Mouse (Mus musculus): Measurements from ENCODE around the gene Pwp1. TPM values are rescaled to one million over a fixed set of nuclear protein-coding genes. Genes with fewer than 3 reads are reported as not detected.

Pwp1 gene
- total and polyA plus RNA-seq, 2 experiments from 2014 or later, result 56.3 to 60.9 TPM

GRCm38 (mm10) chr10:85872479-85872773 is 43.1 kb downstream of the Pwp1 start:
- Histone ChIP-seq H3K4me3 (ENCODE audit: low read depth, low read length) (peak overlapping the region; percentile 81), H3K27me3 (ENCODE audit: insufficient read depth, low read length) (no peaks in the 10 kb centered on the region), H3K4me2 (ENCODE audit: low read depth) (peak overlapping the region; percentile 83), H3K36me3 (ENCODE audit: insufficient read depth) (peaks cover 28% of the 10 kb centered on the region), H3K9me3 (ENCODE audit: low read length) (no peaks in the 10 kb centered on the region), H3K4me1 (ENCODE audit: insufficient read depth) (peaks cover 5% of the 10 kb centered on the region; the same call in 1 of the 2 replicates), H3K27ac (ENCODE audit: low read depth, low read length) (0 out of 2 replicates have a peak overlapping the region, but pooled peaks have one; percentile 42), H3K9ac (peak overlapping the region; percentile 70)
- TF ChIP-seq CTCF (IDR thresholded peaks at IDR 0.05; ENCODE audit: low read depth), result no peak
- 3% methylated on average over 5 of the region's 5 CpGs for WGBS
- DNase-seq (no peak), ATAC-seq (peak; percentile 8; the same call in 1 of the 2 replicates)

- no peak for TF ChIP-seq CTCF (IDR thresholded peaks at IDR 0.05; ENCODE audit: low read depth)
- peaks cover 39% of the 10 kb centered on the region for H3K36me3 ChIP-seq (ENCODE audit: insufficient read depth)
- WGBS, result 89% methylated on average over 13 of the region's 13 CpGs
- no peaks in the 10 kb centered on the region for H3K9me3 ChIP-seq (ENCODE audit: low read length)
- no peak for ATAC-seq
- H3K4me3 ChIP-seq (ENCODE audit: low read depth, low read length), result no peak overlapping the region
- H3K9ac ChIP-seq, result no peak overlapping the region
- no peak overlapping the region for H3K4me2 ChIP-seq (ENCODE audit: low read depth)
- no peak overlapping the region for H3K27ac ChIP-seq (ENCODE audit: low read depth, low read length)
- peaks cover 5% of the 10 kb centered on the region; the same call in 1 of the 2 replicates for H3K4me1 ChIP-seq (ENCODE audit: insufficient read depth)
- H3K27me3 ChIP-seq (ENCODE audit: insufficient read depth, low read length), result no peaks in the 10 kb centered on the region
- no peak for DNase-seq
Measured at GRCm38 (mm10) chr10:85873861-85874544, 44.7 kb downstream of the Pwp1 start.

- H3K4me2 ChIP-seq (ENCODE audit: low read depth), result no peak overlapping the region
- ATAC-seq (no peak), DNase-seq (no peak)
- TF ChIP-seq CTCF (IDR thresholded peaks at IDR 0.05; ENCODE audit: low read depth), result no peak
- H3K36me3 ChIP-seq (ENCODE audit: insufficient read depth), result peaks cover 56% of the 10 kb centered on the region
- H3K9me3 ChIP-seq (ENCODE audit: low read length), result no peaks in the 10 kb centered on the region
- WGBS, result 95% methylated on average over 5 of the region's 5 CpGs
- no peak overlapping the region for H3K4me3 ChIP-seq (ENCODE audit: low read depth, low read length)
- peaks cover 5% of the 10 kb centered on the region; the same call in 1 of the 2 replicates for H3K4me1 ChIP-seq (ENCODE audit: insufficient read depth)
- no peak overlapping the region for H3K9ac ChIP-seq
- H3K27ac ChIP-seq (ENCODE audit: low read depth, low read length), result no peak overlapping the region
- no peaks in the 10 kb centered on the region for H3K27me3 ChIP-seq (ENCODE audit: insufficient read depth, low read length)
Measured at GRCm38 (mm10) chr10:85875812-85876211, 46.5 kb downstream of the Pwp1 start.

- WGBS, result 93% methylated on average over 8 of the region's 8 CpGs
- no peaks in the 10 kb centered on the region for H3K27me3 ChIP-seq (ENCODE audit: insufficient read depth, low read length)
Measured at GRCm38 (mm10) chr10:85879886-85880486, 50.7 kb downstream of the Pwp1 start.

GRCm38 (mm10) chr10:85916498-85917309 is 87.4 kb downstream of the Pwp1 start, which contains the start of gene Prdm4:
Prdm4 (minus strand) TSS chr10:85917142.
- peak within 1 kb of the TSS; percentile 80 for H3K27ac ChIP-seq (ENCODE audit: low read depth, low read length)
- peaks cover 19% of the 10 kb centered on the region for H3K36me3 ChIP-seq (ENCODE audit: insufficient read depth)
- H3K9me3 ChIP-seq (ENCODE audit: low read length), result no peaks in the 10 kb centered on the region
- 4% methylated on average over 81 of the region's 90 CpGs for WGBS
- peak within 1 kb of the TSS; percentile 98 for H3K4me3 ChIP-seq (ENCODE audit: low read depth, low read length)
- peak; percentile 100 for ATAC-seq
- peak within 1 kb of the TSS; percentile 79 for H3K9ac ChIP-seq
- peak; percentile 99 for DNase-seq
- peak within 1 kb of the TSS; percentile 75 for H3K4me2 ChIP-seq (ENCODE audit: low read depth)
- no peaks in the 10 kb centered on the region for H3K27me3 ChIP-seq (ENCODE audit: insufficient read depth, low read length)
- TF ChIP-seq CTCF (IDR thresholded peaks at IDR 0.05; ENCODE audit: low read depth), result peak; percentile 55
- H3K4me1 ChIP-seq (ENCODE audit: insufficient read depth), result 0 out of 2 replicates have a peak, but pooled peaks cover 3% of the 10 kb centered on the region

More at GRCm38 (mm10) chr10:85879886-85880486, 50.7 kb downstream of the Pwp1 start:
- ATAC-seq, result no peak
- peaks cover 82% of the 10 kb centered on the region for H3K36me3 ChIP-seq (ENCODE audit: insufficient read depth)
- H3K4me1 ChIP-seq (ENCODE audit: insufficient read depth), result no peaks in the 10 kb centered on the region
- no peaks in the 10 kb centered on the region for H3K9me3 ChIP-seq (ENCODE audit: low read length)
- no peak overlapping the region for H3K27ac ChIP-seq (ENCODE audit: low read depth, low read length)
- no peak overlapping the region for H3K9ac ChIP-seq
- TF ChIP-seq CTCF (IDR thresholded peaks at IDR 0.05; ENCODE audit: low read depth), result no peak
- no peak for DNase-seq
- H3K4me3 ChIP-seq (ENCODE audit: low read depth, low read length), result no peak overlapping the region
- H3K4me2 ChIP-seq (ENCODE audit: low read depth), result no peak overlapping the region

GRCm38 (mm10) chr10:85927676-85928445 is 98.6 kb downstream of the Pwp1 start, which contains the start of gene Ascl4:
Ascl4 (plus strand) TSS chr10:85927681.
- no peak for ATAC-seq
- no peak within 1 kb of the TSS for H3K27ac ChIP-seq (ENCODE audit: low read depth, low read length)
- peak within 1 kb of the TSS; percentile 53 for H3K4me3 ChIP-seq (ENCODE audit: low read depth, low read length)
- H3K9ac ChIP-seq, result peak within 1 kb of the TSS; percentile 62
- H3K9me3 ChIP-seq (ENCODE audit: low read length), result no peaks in the 10 kb centered on the region
- peak within 1 kb of the TSS; percentile 85 for H3K4me2 ChIP-seq (ENCODE audit: low read depth)
- 1% methylated on average over 23 of the region's 23 CpGs for WGBS
- no peaks in the 10 kb centered on the region for H3K27me3 ChIP-seq (ENCODE audit: insufficient read depth, low read length)
- H3K36me3 ChIP-seq (ENCODE audit: insufficient read depth), result no peaks in the 10 kb centered on the region
- TF ChIP-seq CTCF (IDR thresholded peaks at IDR 0.05; ENCODE audit: low read depth), result peak; percentile 22; the same call in 1 of the 2 replicates
- H3K4me1 ChIP-seq (ENCODE audit: insufficient read depth), result peaks cover 15% of the 10 kb centered on the region; the same call in 1 of the 2 replicates
- DNase-seq, result peak; percentile 4
